Mouse (Mus musculus): Measurements from ENCODE around the gene Ptprh.

Ptprh gene

GRCm38 (mm10) chr7:4603873-4604272 is at the start of gene Ptprh:
TSS of gene Ptprh (minus strand) at chr7:4604041.
- no peak for DNase-seq

- DNase-seq, result no peak
Observed at GRCm38 (mm10) chr7:4653351-4653750, 49.5 kb upstream of the Ptprh start.

- no peak for DNase-seq
Observed at GRCm38 (mm10) chr7:4652726-4653125, 48.9 kb upstream of the Ptprh start.

- peak; percentile 56 for DNase-seq
Observed at GRCm38 (mm10) chr7:4651581-4651980, 47.7 kb upstream of the Ptprh start.

- DNase-seq, result no peak
Observed at GRCm38 (mm10) chr7:4647992-4648391, 44.2 kb upstream of the Ptprh start.

- no peak for DNase-seq
Observed at GRCm38 (mm10) chr7:4647291-4647690, 43.5 kb upstream of the Ptprh start.

- DNase-seq, result no peak
Observed at GRCm38 (mm10) chr7:4646806-4647205, 43.0 kb upstream of the Ptprh start.

- no peak for DNase-seq
Observed at GRCm38 (mm10) chr7:4643225-4643624, 39.4 kb upstream of the Ptprh start.

GRCm38 (mm10) chr7:4641956-4642355 is 38.1 kb upstream of the Ptprh start:
- no peak for DNase-seq

- DNase-seq, result no peak
Observed at GRCm38 (mm10) chr7:4641155-4641554, 37.3 kb upstream of the Ptprh start.

GRCm38 (mm10) chr7:4636179-4636578 is 32.3 kb upstream of the Ptprh start:
- no peak for DNase-seq

GRCm38 (mm10) chr7:4631031-4631430 is 27.2 kb upstream of the Ptprh start, which contains the start of gene Tmem86b:
TSS of gene Tmem86b (minus strand) at chr7:4631422.
- DNase-seq, result no peak

- no peak for DNase-seq
Observed at GRCm38 (mm10) chr7:4630198-4630597, 26.4 kb upstream of the Ptprh start.

- no peak for DNase-seq
Observed at GRCm38 (mm10) chr7:4629586-4629985, 25.7 kb upstream of the Ptprh start.

GRCm38 (mm10) chr7:4625928-4626327 is 22.1 kb upstream of the Ptprh start:
- no peak for DNase-seq

GRCm38 (mm10) chr7:4624343-4624742 is 20.5 kb upstream of the Ptprh start:
- peak; percentile 48 for DNase-seq

GRCm38 (mm10) chr7:4623544-4624189 is 19.8 kb upstream of the Ptprh start:
- DNase-seq, result peak; percentile 83

GRCm38 (mm10) chr7:4619979-4620378 is 16.1 kb upstream of the Ptprh start:
- DNase-seq, result peak; percentile 56

- DNase-seq, result peak; percentile 34
Observed at GRCm38 (mm10) chr7:4613740-4614403, 10.0 kb upstream of the Ptprh start.

GRCm38 (mm10) chr7:4612956-4613355 is 9.1 kb upstream of the Ptprh start:
- DNase-seq, result no peak

GRCm38 (mm10) chr7:4612386-4612785 is 8.5 kb upstream of the Ptprh start:
- DNase-seq, result no peak

- no peak for DNase-seq
Observed at GRCm38 (mm10) chr7:4611921-4612341, 8.1 kb upstream of the Ptprh start.

GRCm38 (mm10) chr7:4611511-4611910 is 7.7 kb upstream of the Ptprh start:
- no peak for DNase-seq

GRCm38 (mm10) chr7:4608002-4608401 is 4.2 kb upstream of the Ptprh start:
- DNase-seq, result no peak

- no peak for DNase-seq
Observed at GRCm38 (mm10) chr7:4602969-4603368, 872 bp downstream of the Ptprh start.
